Mouse (Mus musculus): ENCODE results near the gene Tanc2. TPM values are rescaled to one million over a fixed set of nuclear protein-coding genes. Genes with fewer than 3 reads are reported as not detected.
A peak's percentile ranks its signal among the peaks of the same experiment; 100 is the strongest.

Tanc2 gene
- total RNA-seq, 2 experiments from 2014 or later, result 11.7 to 14.5 TPM

- DNase-seq (ENCODE audit: low spot score), result peak; percentile 77
- intact Hi-C loops (cut with DNase I), result no loop called here
Measured at GRCm38 (mm10) chr11:105944126-105944621, 354.4 kb downstream of the Tanc2 start.

- peak; percentile 70 for DNase-seq (ENCODE audit: low spot score)
- intact Hi-C loops (cut with DNase I), result no loop called here
Measured at GRCm38 (mm10) chr11:105944770-105945672, 355.2 kb downstream of the Tanc2 start.

- intact Hi-C loops (cut with DNase I), result loop anchor here (2.0 kb wide), 1 partner anchor 20 kb away; the partner anchor contains the start of gene Ace
- DNase-seq (ENCODE audit: low spot score), result no peak
Measured at GRCm38 (mm10) chr11:105946694-105947154, 356.9 kb downstream of the Tanc2 start.

- DNase-seq (ENCODE audit: low spot score), result no peak
- intact Hi-C loops (cut with DNase I), result no loop called here
Measured at GRCm38 (mm10) chr11:105948255-105948654, 358.5 kb downstream of the Tanc2 start.

GRCm38 (mm10) chr11:105950519-105950918 lies 360.7 kb downstream of the Tanc2 start:
- DNase-seq (ENCODE audit: low spot score), result no peak
- intact Hi-C loops (cut with DNase I), result no loop called here

GRCm38 (mm10) chr11:105951601-105952044 lies 361.8 kb downstream of the Tanc2 start:
- intact Hi-C loops (cut with DNase I), result no loop called here

GRCm38 (mm10) chr11:105952111-105952510 lies 362.3 kb downstream of the Tanc2 start:
- intact Hi-C loops (cut with DNase I), result no loop called here
- no peak for DNase-seq (ENCODE audit: low spot score)

More at GRCm38 (mm10) chr11:105951601-105952044, 361.8 kb downstream of the Tanc2 start:
- DNase-seq (ENCODE audit: low spot score), result no peak

GRCm38 (mm10) chr11:105952911-105953386 lies 363.2 kb downstream of the Tanc2 start, which contains the start of gene Cyb561:
Gene Cyb561 (minus strand): TSS chr11:105953336.
- intact Hi-C loops (cut with DNase I), result no loop called here

GRCm38 (mm10) chr11:105953402-105953801 lies 363.6 kb downstream of the Tanc2 start:
- intact Hi-C loops (cut with DNase I), result no loop called here
- peak; percentile 73 for DNase-seq (ENCODE audit: low spot score)

More at GRCm38 (mm10) chr11:105952911-105953386, 363.2 kb downstream of the Tanc2 start, which contains the start of gene Cyb561:
- no peak for DNase-seq (ENCODE audit: low spot score)

- intact Hi-C loops (cut with DNase I), result no loop called here
- DNase-seq (ENCODE audit: low spot score), result no peak
Measured at GRCm38 (mm10) chr11:105955815-105956430, 366.1 kb downstream of the Tanc2 start.

- DNase-seq (ENCODE audit: low spot score), result no peak
- intact Hi-C loops (cut with DNase I), result no loop called here
Measured at GRCm38 (mm10) chr11:105957501-105957900, 367.7 kb downstream of the Tanc2 start.

- DNase-seq (ENCODE audit: low spot score), result no peak
- intact Hi-C loops (cut with DNase I), result no loop called here
Measured at GRCm38 (mm10) chr11:105958566-105958965, 368.8 kb downstream of the Tanc2 start.

GRCm38 (mm10) chr11:105959355-105959754 lies 369.6 kb downstream of the Tanc2 start:
- intact Hi-C loops (cut with DNase I), result no loop called here
- DNase-seq (ENCODE audit: low spot score), result peak; percentile 60

- intact Hi-C loops (cut with DNase I), result no loop called here
- DNase-seq (ENCODE audit: low spot score), result no peak
Measured at GRCm38 (mm10) chr11:105964691-105965090, 374.9 kb downstream of the Tanc2 start.

- intact Hi-C loops (cut with DNase I), result loop anchor here (2.0 kb wide), 1 partner anchor 19 kb away; no protein-coding TSS in a partner anchor
- DNase-seq (ENCODE audit: low spot score), result no peak
Measured at GRCm38 (mm10) chr11:105966288-105966687, 376.5 kb downstream of the Tanc2 start.

GRCm38 (mm10) chr11:105967741-105968574 lies 378.2 kb downstream of the Tanc2 start, which contains the start of gene Ace:
Gene Ace (plus strand): TSS chr11:105967945.
- no peak for DNase-seq (ENCODE audit: low spot score)
- intact Hi-C loops (cut with DNase I), result loop anchor here (2.0 kb wide), 1 partner anchor 21 kb away; no protein-coding TSS in a partner anchor

GRCm38 (mm10) chr11:105968948-105969347 lies 379.2 kb downstream of the Tanc2 start:
- no peak for DNase-seq (ENCODE audit: low spot score)
- intact Hi-C loops (cut with DNase I), result no loop called here

- no peak for DNase-seq (ENCODE audit: low spot score)
- intact Hi-C loops (cut with DNase I), result no loop called here
Measured at GRCm38 (mm10) chr11:105969516-105969915, 379.7 kb downstream of the Tanc2 start.

GRCm38 (mm10) chr11:105974593-105974992 lies 384.8 kb downstream of the Tanc2 start:
- intact Hi-C loops (cut with DNase I), result no loop called here
- no peak for DNase-seq (ENCODE audit: low spot score)

All from heart, postnatal 25 days (tissue).